Mouse (Mus musculus) cortical plate, adult 2 months (tissue): Measurements from ENCODE around the gene Cd164l2.

Experiments
- CTCF ChIP-seq: fragments of 200-500 bp; IDR thresholded peaks from 2 replicates; pipeline ENCODE4 v1.5.1; 2011; ENCODE audit warnings: mild to moderate bottlenecking, control low read depth, low read length; ENCODE audit not compliant: insufficient read depth; ENCODE audit errors: extremely low read depth
- POLR2A ChIP-seq: fragments of 200-500 bp; IDR thresholded peaks from 2 replicates; pipeline ENCODE4 v1.6.1; 2011; ENCODE audit warnings: mild to moderate bottlenecking, low read length, control low read depth; ENCODE audit not compliant: insufficient read depth; ENCODE audit errors: extremely low read depth

GRCm38 (mm10) chr4:133201006-133201771, 10.7 kb upstream of the Cd164l2 start:
- TF ChIP-seq CTCF, result peak; percentile 41; the same call in 1 of the 2 replicates
- TF ChIP-seq POLR2A, result no peak
